Mouse (Mus musculus) CH12.LX (cell line): ENCODE measurements around the gene Jag2. TPM values are rescaled to one million over a fixed set of nuclear protein-coding genes. Genes with fewer than 3 reads are reported as not detected.

ENCODE experiments used
- DNase-seq: peaks from one replicate; pipeline ENCODE4 v3.0.0-alpha.2; 2013; ENCODE audit errors: extremely low read depth
- H3K27ac ChIP-seq: 2 replicates; pipeline ENCODE4 v1.5.1; 2012; ENCODE audit warnings: low read depth, mild to moderate bottlenecking, control low read depth, moderate library complexity; ENCODE audit not compliant: insufficient read depth
- H3K27me3 ChIP-seq: replicated peaks from 2 replicates; pipeline ENCODE3; 2012; ENCODE audit warnings: inconsistent platforms
- H3K36me3 ChIP-seq, 2 experiments: replicated peaks in 1 of 2; 2 replicates each; pipeline versions ENCODE3 to v1.6.1; 2012; ENCODE audit warnings: inconsistent platforms in 1 of 2, low read length in 1 of 2, mild to moderate bottlenecking in 1 of 2, mixed read lengths in 1 of 2, moderate library complexity in 1 of 2; ENCODE audit not compliant: control insufficient read depth in 1 of 2, insufficient read depth in 1 of 2
- H3K4me1 ChIP-seq, 2 experiments: 2 replicates each; pipeline ENCODE4 v1.6.1; 2012; ENCODE audit warnings: inconsistent platforms in 1 of 2, moderate library complexity in 1 of 2; ENCODE audit not compliant: insufficient read depth in 2 of 2, control insufficient read depth in 1 of 2
- H3K4me2 ChIP-seq: 2 replicates; pipeline ENCODE4 v1.6.1; 2012; ENCODE audit warnings: low read depth, mild to moderate bottlenecking, control low read depth; ENCODE audit not compliant: poor library complexity, insufficient read depth, severe bottlenecking
- H3K4me3 ChIP-seq, 3 experiments: fragments of 150-350 bp in 1 of 3; sonication (generic) in 1 of 3; replicated peaks in 1 of 3; 2 replicates each; pipeline versions ENCODE3 to v1.5.1; 2011 to 2012; ENCODE audit warnings: low read depth in 2 of 3, low read length in 2 of 3, mild to moderate bottlenecking in 2 of 3, moderate library complexity in 2 of 3, control low read depth in 1 of 3, improper control_type of control experiment in 1 of 3, inconsistent platforms in 1 of 3, mixed read lengths in 1 of 3; ENCODE audit not compliant: poor library complexity in 1 of 3
- H3K79me2 ChIP-seq: replicated peaks from 2 replicates; pipeline ENCODE4 v1.6.1; 2012; ENCODE audit warnings: mild to moderate bottlenecking, moderate library complexity; ENCODE audit not compliant: control insufficient read depth, poor library complexity, insufficient read depth, severe bottlenecking; ENCODE audit errors: extremely low read depth
- H3K9ac ChIP-seq: 2 replicates; pipeline ENCODE4 v1.6.1; 2012; ENCODE audit warnings: low read depth, mild to moderate bottlenecking, control low read depth, moderate library complexity; ENCODE audit not compliant: insufficient read depth
- H3K9me3 ChIP-seq: replicated peaks from 2 replicates; pipeline ENCODE3; 2012; ENCODE audit warnings: low read length, inconsistent platforms, mixed read lengths
- BHLHE40 ChIP-seq: IDR thresholded peaks from 2 replicates; pipeline ENCODE4 v1.6.1; 2011; ENCODE audit warnings: mild to moderate bottlenecking, low read depth, low read length, improper control_type of control experiment
- CHD1 ChIP-seq: IDR thresholded peaks from 2 replicates; pipeline ENCODE4 v1.6.1; 2012; ENCODE audit warnings: low read depth, low read length, improper control_type of control experiment, inconsistent platforms
- CHD2 ChIP-seq: IDR thresholded peaks from 2 replicates; pipeline ENCODE4 v1.6.1; 2011; ENCODE audit warnings: low read length, improper control_type of control experiment
- CTCF ChIP-seq, 2 experiments: IDR thresholded peaks in 1 of 2; conservative IDR thresholded peaks in 1 of 2; 2 replicates each; pipeline ENCODE4 v1.5.1; 2011 to 2012; ENCODE audit warnings: low read depth in 2 of 2, low read length in 2 of 2, improper control_type of control experiment in 1 of 2, inconsistent platforms in 1 of 2, mild to moderate bottlenecking in 1 of 2, moderate library complexity in 1 of 2
- E2F4 ChIP-seq: IDR thresholded peaks from 2 replicates; pipeline ENCODE4 v1.6.1; 2011; ENCODE audit warnings: low read depth, low read length, improper control_type of control experiment; ENCODE audit not compliant: insufficient replicate concordance
- ELF1 ChIP-seq: IDR thresholded peaks from 2 replicates; pipeline ENCODE4 v1.6.1; 2014; ENCODE audit warnings: low read depth, mild to moderate bottlenecking, inconsistent platforms, low read length, improper control_type of control experiment
- EP300 ChIP-seq: IDR thresholded peaks from 2 replicates; pipeline ENCODE4 v1.6.1; 2011; ENCODE audit warnings: low read length, improper control_type of control experiment
- ETS1 ChIP-seq: conservative IDR thresholded peaks from 2 replicates; pipeline ENCODE4 v1.6.1; 2012; ENCODE audit warnings: low read depth, mild to moderate bottlenecking, inconsistent platforms, low read length, improper control_type of control experiment, moderate library complexity
- GABPA ChIP-seq: IDR thresholded peaks from 2 replicates; pipeline ENCODE4 v1.6.1; 2012; ENCODE audit warnings: low read depth, low read length, improper control_type of control experiment, inconsistent platforms; ENCODE audit not compliant: insufficient replicate concordance
- HCFC1 ChIP-seq: IDR thresholded peaks from 2 replicates; pipeline ENCODE4 v1.6.1; 2012; ENCODE audit warnings: low read depth, mild to moderate bottlenecking, inconsistent platforms, low read length, improper control_type of control experiment
- JUND ChIP-seq: conservative IDR thresholded peaks from 2 replicates; pipeline ENCODE4 v1.6.1; 2011; ENCODE audit warnings: low read depth, low read length, improper control_type of control experiment
- KAT2A ChIP-seq: IDR thresholded peaks from 2 replicates; pipeline ENCODE4 v1.6.1; 2012; ENCODE audit warnings: low read length, improper control_type of control experiment, inconsistent platforms; ENCODE audit not compliant: insufficient replicate concordance
- MAX ChIP-seq: IDR thresholded peaks from 2 replicates; pipeline ENCODE4 v1.6.1; 2011; ENCODE audit warnings: low read length, improper control_type of control experiment
- MAZ ChIP-seq: IDR thresholded peaks from 2 replicates; pipeline ENCODE4 v1.6.1; 2012; ENCODE audit warnings: low read depth, mild to moderate bottlenecking, inconsistent platforms, low read length, improper control_type of control experiment, moderate library complexity
- MEF2A ChIP-seq: IDR thresholded peaks from 2 replicates; pipeline ENCODE4 v1.6.1; 2014; ENCODE audit warnings: low read depth, mild to moderate bottlenecking, inconsistent platforms, low read length, improper control_type of control experiment, borderline replicate concordance
- MXI1 ChIP-seq: IDR thresholded peaks from 2 replicates; pipeline ENCODE4 v1.6.1; 2011; ENCODE audit warnings: mild to moderate bottlenecking, low read depth, low read length, improper control_type of control experiment
- NELFE ChIP-seq: IDR thresholded peaks from 2 replicates; pipeline ENCODE4 v1.6.1; 2011; ENCODE audit warnings: low read depth, low read length, improper control_type of control experiment
- POLR2A ChIP-seq: IDR thresholded peaks from 2 replicates; pipeline ENCODE4 v1.6.1; 2011; ENCODE audit warnings: low read depth, mild to moderate bottlenecking, improper control_type of control experiment, low read length
- POLR2AphosphoS2 ChIP-seq: IDR thresholded peaks from 2 replicates; pipeline ENCODE4 v1.6.1; 2011; ENCODE audit warnings: low read depth, low read length, improper control_type of control experiment
- RCOR1 ChIP-seq: conservative IDR thresholded peaks from 2 replicates; pipeline ENCODE4 v1.6.1; 2012; ENCODE audit warnings: low read depth, mild to moderate bottlenecking, inconsistent platforms, low read length, improper control_type of control experiment
- SIN3A ChIP-seq: IDR thresholded peaks from 2 replicates; pipeline ENCODE4 v1.6.1; 2012; ENCODE audit warnings: low read length, improper control_type of control experiment, inconsistent platforms
- SMC3 ChIP-seq: IDR thresholded peaks from 2 replicates; pipeline ENCODE4 v1.6.1; 2011; ENCODE audit warnings: low read depth, low read length, improper control_type of control experiment
- TBP ChIP-seq: conservative IDR thresholded peaks from 2 replicates; pipeline ENCODE4 v1.6.1; 2011; ENCODE audit warnings: low read depth, low read length, improper control_type of control experiment
- TCF12 ChIP-seq: IDR thresholded peaks from 2 replicates; pipeline ENCODE4 v1.6.1; 2014; ENCODE audit warnings: low read depth, mild to moderate bottlenecking, inconsistent platforms, low read length, improper control_type of control experiment
- UBTF ChIP-seq: IDR thresholded peaks from 2 replicates; pipeline ENCODE4 v1.6.1; 2012; ENCODE audit warnings: low read depth, mild to moderate bottlenecking, inconsistent platforms, low read length, improper control_type of control experiment, moderate library complexity
- USF1 ChIP-seq: IDR thresholded peaks from 2 replicates; pipeline ENCODE4 v1.6.1; 2014; ENCODE audit warnings: low read depth, mild to moderate bottlenecking, inconsistent platforms, low read length, improper control_type of control experiment
- USF2 ChIP-seq: conservative IDR thresholded peaks from 2 replicates; pipeline ENCODE4 v1.6.1; 2011; ENCODE audit warnings: low read depth, low read length, improper control_type of control experiment
- ZC3H11A ChIP-seq: IDR thresholded peaks from 2 replicates; pipeline ENCODE4 v1.6.1; 2012; ENCODE audit warnings: low read depth, mild to moderate bottlenecking, inconsistent platforms, low read length, improper control_type of control experiment
- ZKSCAN1 ChIP-seq: IDR thresholded peaks from 2 replicates; pipeline ENCODE4 v1.6.1; 2012; ENCODE audit warnings: low read depth, inconsistent platforms, low read length, improper control_type of control experiment, borderline replicate concordance
- ZMIZ1 ChIP-seq: IDR thresholded peaks from 2 replicates; pipeline ENCODE4 v1.6.1; 2012; ENCODE audit warnings: low read depth, mild to moderate bottlenecking, inconsistent platforms, low read length, improper control_type of control experiment
- ZNF384 ChIP-seq: IDR thresholded peaks from 2 replicates; pipeline ENCODE4 v1.6.1; 2012; ENCODE audit warnings: low read depth, low read length, improper control_type of control experiment, inconsistent platforms
- dilution Hi-C: fragments of 300-500 bp; cut with MboI; formaldehyde crosslinking; loops from 2 replicates; pipeline ENCODE4 v1.14.3; 2020; ENCODE audit warnings: low sequenced_read_pairs; ENCODE audit not compliant: extremely low pct_unique_long_range_greater_than_20kb, extremely low pct_ligation_motif_present
- in situ Hi-C: fragments of 300-500 bp; cut with MboI; formaldehyde crosslinking; loops from 3 replicates; pipeline ENCODE4 v1.14.3; 2019; ENCODE audit warnings: low sequenced_read_pairs, low pct_ligation_motif_present, low pct_unique_long_range_greater_than_20kb, mixed read lengths
- polyA plus RNA-seq: library from polyadenylated mRNA; unstranded; fragments of >175 nt; gene quantifications from 2 replicates; pipeline ENCODE4 v1.2.1, GENCODE M21; 2012; ENCODE audit warnings: low read depth; ENCODE audit not compliant: insufficient read length
- total RNA-seq, 2 experiments: library from RNA; depleted of rRNA; stranded (reverse); fragments of 300-350 nt in 1 of 2; fragments of >200 nt in 1 of 2; gene quantifications; 2 replicates each; pipeline ENCODE4 v1.2.3; 2012 to 2014

Jag2 gene
- total and polyA plus RNA-seq, 3 experiments = 0.34 to 7.6 (median 0.59) TPM

DNA sequence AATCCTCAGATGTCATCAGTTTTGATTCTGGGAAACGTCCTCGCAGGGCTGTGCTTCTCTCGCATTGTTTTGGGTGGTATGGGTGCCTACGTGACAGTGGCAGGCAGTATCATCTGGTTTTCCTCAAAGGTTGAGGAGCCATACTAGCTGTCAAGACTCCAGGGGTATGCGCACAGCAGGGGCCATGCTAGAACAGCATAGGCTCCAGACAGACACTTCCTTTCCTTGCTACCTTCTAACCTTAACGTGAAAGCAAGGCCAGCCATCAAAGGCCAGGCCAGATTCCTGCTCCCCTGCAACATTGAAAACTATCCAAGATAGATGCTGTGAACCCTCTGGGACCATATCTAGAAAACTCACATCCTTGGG is 21.2 kb upstream of the Jag2 start:
- Histone ChIP-seq H3K4me1 (peaks cover 3 to 12% of the 10 kb centered on the region in 2 experiments; a peak in 3 of 4 replicates), H3K27me3 (peaks cover 32% of the 10 kb centered on the region), H3K79me2 (no peaks in the 10 kb centered on the region), H3K4me3 (peak overlapping the region in 2 of 3 experiments; percentile 18 to 64), H3K27ac (no peak overlapping the region), H3K9me3 (no peaks in the 10 kb centered on the region), H3K36me3 (peaks cover 0 to 12% of the 10 kb centered on the region in 2 experiments), H3K4me2 (peak overlapping the region; percentile 89), H3K9ac (peak overlapping the region; percentile 27; the same call in 1 of the 2 replicates)
- DNase-seq = no peak
- TF ChIP-seq ZC3H11A (no peak), USF2 (no peak), MAZ (no peak), SIN3A (no peak; the same call in 1 of the 2 replicates), MXI1 (0 out of 2 replicates have a peak, but pooled peaks have one; percentile 8)
- dilution Hi-C loops = no loop called here
- in situ Hi-C loops = no loop called here

DNA sequence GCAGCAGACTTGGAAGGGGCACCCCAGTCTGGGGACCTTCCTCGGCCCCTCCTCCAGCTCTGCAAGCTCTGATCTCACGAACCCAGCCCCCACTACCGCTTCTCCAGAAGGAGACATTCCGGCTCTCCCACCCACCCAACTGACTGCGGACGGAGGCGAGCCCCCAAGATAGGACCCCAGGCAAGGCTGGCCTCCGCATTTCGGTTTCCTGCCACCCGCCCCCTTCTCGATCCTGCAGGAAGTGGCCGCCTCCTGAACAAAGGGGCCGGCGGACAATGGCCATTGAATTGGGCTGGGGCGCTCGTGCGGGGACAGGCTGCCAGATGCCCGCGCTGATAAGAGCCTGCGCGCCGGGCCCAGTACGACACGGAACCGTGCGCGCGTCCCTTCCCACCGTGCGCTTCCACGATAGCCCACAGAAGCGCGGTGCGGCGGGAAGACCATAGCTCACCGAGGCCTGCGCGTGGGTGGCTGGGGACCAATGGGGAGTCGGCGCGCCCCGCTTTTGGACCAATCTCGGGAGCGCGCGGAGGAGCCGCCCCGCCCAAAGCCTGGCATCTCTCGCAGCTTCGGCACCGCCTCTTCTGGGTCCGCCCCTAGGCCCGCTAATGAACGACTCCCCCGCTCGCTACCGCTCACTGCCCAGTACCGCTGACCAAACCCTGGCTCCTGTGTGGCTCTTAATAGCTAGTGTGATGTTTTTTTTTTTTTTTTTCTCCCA is 20.6 kb upstream of the Jag2 start:
- H3K9me3 ChIP-seq = no peaks in the 10 kb centered on the region
- in situ Hi-C loops (no loop called here), dilution Hi-C loops (no loop called here)
- peaks cover 33% of the 10 kb centered on the region for H3K27me3 ChIP-seq
- H3K9ac ChIP-seq = peak overlapping the region; percentile 27; the same call in 1 of the 2 replicates
- H3K4me1 ChIP-seq = peaks cover 3 to 12% of the 10 kb centered on the region in 2 experiments; a peak in 3 of 4 replicates
- H3K27ac ChIP-seq = no peak overlapping the region
- H3K4me2 ChIP-seq = peak overlapping the region; percentile 89
- peak; percentile 28 for DNase-seq
- H3K79me2 ChIP-seq = no peaks in the 10 kb centered on the region
- H3K36me3 ChIP-seq = peaks cover 0 to 9% of the 10 kb centered on the region in 2 experiments
- H3K4me3 ChIP-seq = peak overlapping the region; percentile 18 to 64 (median 33)
- TF ChIP-seq POLR2AphosphoS2 (no peak), RCOR1 (no peak), CHD1 (no peak), SIN3A (peak; percentile 37), HCFC1 (no peak; the same call in 1 of the 2 replicates), NELFE (no peak), TBP (no peak), SMC3 (no peak), GABPA (no peak), ETS1 (no peak), ZNF384 (0 out of 2 replicates have a peak, but pooled peaks have one; percentile 27), USF1 (no peak), BHLHE40 (no peak), MEF2A (0 out of 2 replicates have a peak, but pooled peaks have one; percentile 18), ZMIZ1 (peak; percentile 21; the same call in 1 of the 2 replicates), TCF12 (0 out of 2 replicates have a peak, but pooled peaks have one; percentile 29), MAZ (0 out of 2 replicates have a peak, but pooled peaks have one; percentile 19), POLR2A (no peak; the same call in 1 of the 2 replicates), CHD2 (0 out of 2 replicates have a peak, but pooled peaks have one; percentile 11), MXI1 (peak; percentile 56; the same call in 1 of the 2 replicates), KAT2A (no peak), ZC3H11A (no peak), EP300 (no peak), MAX (no peak), ELF1 (peak; percentile 31; the same call in 1 of the 2 replicates), UBTF (no peak), ZKSCAN1 (no peak), E2F4 (no peak), JUND (no peak), CTCF (conservative IDR thresholded peaks at IDR 0.05 in 1 of 2, IDR thresholded peaks at IDR 0.05 in 1 of 2; ENCODE audit: low read depth in 2 of 2, low read length in 2 of 2) (no peak)
